Mouse (Mus musculus) hindbrain, postnatal 0 days (tissue): ENCODE measurements around the gene Tmem56. TPM values are rescaled to one million over a fixed set of nuclear protein-coding genes. Genes with fewer than 3 reads are reported as not detected.

Source experiments
- ATAC-seq: fragments of 200-750 bp; cut with Nextera tagmentation; 2 replicates; pipeline ENCODE4 v1.8.0; 2017; ENCODE audit warnings: mild to moderate bottlenecking, moderate TSS enrichment, moderate library complexity
- DNase-seq: peaks from one replicate; pipeline ENCODE4 v3.0.0-alpha.2; 2015; ENCODE audit warnings: low spot score
- H3K27ac ChIP-seq: fragments of 300-500 bp; sonication (generic); 2 replicates; pipeline ENCODE4 v1.5.1; 2014; ENCODE audit warnings: mild to moderate bottlenecking
- H3K27me3 ChIP-seq: fragments of 300-500 bp; sonication (generic); 2 replicates; pipeline ENCODE4 v1.6.1; 2014; ENCODE audit warnings: low read length, mixed read lengths; ENCODE audit not compliant: insufficient read depth
- H3K36me3 ChIP-seq: fragments of 300-500 bp; sonication (generic); 2 replicates; pipeline ENCODE4 v1.6.1; 2014; ENCODE audit warnings: low read length, mixed read lengths; ENCODE audit not compliant: insufficient read depth
- H3K4me1 ChIP-seq: fragments of 300-500 bp; sonication (generic); 2 replicates; pipeline ENCODE4 v1.6.1; 2014; ENCODE audit warnings: antibody characterized with exemption, low read length, mixed read lengths; ENCODE audit not compliant: insufficient read depth
- H3K4me2 ChIP-seq: fragments of 300-500 bp; sonication (generic); 2 replicates; pipeline ENCODE4 v1.6.1; 2014; ENCODE audit warnings: low read depth, mild to moderate bottlenecking, low read length, moderate library complexity, mixed read lengths
- H3K4me3 ChIP-seq: fragments of 300-500 bp; sonication (generic); 2 replicates; pipeline ENCODE4 v1.5.1; 2014; ENCODE audit warnings: low read length
- H3K9ac ChIP-seq: fragments of 300-500 bp; sonication (generic); replicated peaks from 2 replicates; pipeline ENCODE4 v1.6.1; 2014; ENCODE audit warnings: mild to moderate bottlenecking, low read length, moderate library complexity, mixed read lengths
- H3K9me3 ChIP-seq: fragments of 300-500 bp; sonication (generic); 2 replicates; pipeline ENCODE4 v1.6.1; 2016; ENCODE audit warnings: low read length, mixed read lengths
- CTCF ChIP-seq: IDR thresholded peaks from 2 replicates; pipeline ENCODE4 v1.5.1; 2016; ENCODE audit warnings: antibody characterized with exemption, control low read depth, low read depth
- WGBS: fragments of 180-500 bp; shearing (Covaris S2); extraction: QIAGEN DNeasy Blood & Tissue Kit; methylation state at CpG from one replicate; pipeline ENCODE4 v1.1.7; 2014; 5-methylcytosine and 5-hydroxymethylcytosine counted together
- polyA plus RNA-seq: library from polyadenylated mRNA; unstranded; fragments of >200 nt; fragmentation: Nextera tagmentation; extraction: Ambion mirVana; gene quantifications from 2 replicates; pipeline ENCODE4 v1.2.1, GENCODE M21; 2015
- total RNA-seq: library from RNA; depleted of rRNA; stranded (reverse); fragments of >200 nt; gene quantifications from 2 replicates; pipeline ENCODE4 v1.2.3, GENCODE M21; 2014

Gene Tmem56
- total and polyA plus RNA-seq, 2 experiments from 2014 or later = 3.8 to 13.5 TPM

GRCm38 (mm10) chr3:121174248-121174945, 108.5 kb downstream of the Tmem56 start:
- no peak overlapping the region for H3K27ac ChIP-seq
- no peak overlapping the region for H3K4me2 ChIP-seq
- H3K4me1 ChIP-seq = no peaks in the 10 kb centered on the region; the same call in 1 of the 2 replicates
- H3K27me3 ChIP-seq = no peaks in the 10 kb centered on the region
- H3K9me3 ChIP-seq = no peaks in the 10 kb centered on the region
- ATAC-seq = no peak
- H3K4me3 ChIP-seq = no peak overlapping the region
- WGBS = 80% methylated on average over 9 of the region's 9 CpGs
- TF ChIP-seq CTCF = no peak
- DNase-seq = no peak
- H3K9ac ChIP-seq = no peak overlapping the region
- H3K36me3 ChIP-seq = no peaks in the 10 kb centered on the region

- H3K27me3 ChIP-seq = no peaks in the 10 kb centered on the region
- no peaks in the 10 kb centered on the region; the same call in 1 of the 2 replicates for H3K4me1 ChIP-seq
- DNase-seq = no peak
- no peak overlapping the region for H3K4me2 ChIP-seq
- no peak overlapping the region for H3K9ac ChIP-seq
- H3K36me3 ChIP-seq = no peaks in the 10 kb centered on the region
- H3K9me3 ChIP-seq = no peaks in the 10 kb centered on the region
- H3K27ac ChIP-seq = no peak overlapping the region
- ATAC-seq = no peak
- WGBS = 75% methylated on average over 2 of the region's 2 CpGs
- H3K4me3 ChIP-seq = no peak overlapping the region
- no peak for TF ChIP-seq CTCF
Measured at GRCm38 (mm10) chr3:121172718-121173117, 110.2 kb downstream of the Tmem56 start.

- TF ChIP-seq CTCF = no peak
- Histone ChIP-seq H3K9me3 (no peaks in the 10 kb centered on the region), H3K9ac (peak overlapping the region; percentile 48; the same call in 1 of the 2 replicates), H3K36me3 (no peaks in the 10 kb centered on the region), H3K4me3 (peak overlapping the region; percentile 48), H3K27ac (no peak overlapping the region), H3K4me2 (peak overlapping the region; percentile 60), H3K4me1 (no peaks in the 10 kb centered on the region; the same call in 1 of the 2 replicates), H3K27me3 (no peaks in the 10 kb centered on the region)
- DNase-seq (no peak), ATAC-seq (no peak)
- 58% methylated on average over 6 of the region's 6 CpGs for WGBS
Measured at GRCm38 (mm10) chr3:121171872-121172265, 111.0 kb downstream of the Tmem56 start.

GRCm38 (mm10) chr3:121171243-121171871, 111.5 kb downstream of the Tmem56 start, which contains the start of gene Rwdd3:
TSS of gene Rwdd3 (minus strand) at chr3:121171695.
- H3K9ac ChIP-seq = peak within 1 kb of the TSS; percentile 48
- H3K9me3 ChIP-seq = no peaks in the 10 kb centered on the region
- ATAC-seq = peak; percentile 96
- no peaks in the 10 kb centered on the region for H3K27me3 ChIP-seq
- peak; percentile 83 for TF ChIP-seq CTCF
- H3K27ac ChIP-seq = peak within 1 kb of the TSS; percentile 37
- H3K4me2 ChIP-seq = peak within 1 kb of the TSS; percentile 60
- H3K4me3 ChIP-seq = peak within 1 kb of the TSS; percentile 48
- WGBS = under 1% methylated on average over 40 of the region's 40 CpGs
- H3K4me1 ChIP-seq = no peaks in the 10 kb centered on the region; the same call in 1 of the 2 replicates
- peak; percentile 94 for DNase-seq
- no peaks in the 10 kb centered on the region for H3K36me3 ChIP-seq

- no peak for ATAC-seq
- no peak overlapping the region for H3K9ac ChIP-seq
- H3K4me3 ChIP-seq = peak overlapping the region; percentile 48; the same call in 1 of the 2 replicates
Measured at GRCm38 (mm10) chr3:121170631-121171030, 112.3 kb downstream of the Tmem56 start.

GRCm38 (mm10) chr3:121169092-121169942, 113.6 kb downstream of the Tmem56 start:
- Histone ChIP-seq H3K36me3 (no peaks in the 10 kb centered on the region), H3K9me3 (no peaks in the 10 kb centered on the region), H3K4me3 (no peak overlapping the region), H3K9ac (no peak overlapping the region), H3K4me2 (no peak overlapping the region), H3K4me1 (no peaks in the 10 kb centered on the region; the same call in 1 of the 2 replicates), H3K27me3 (no peaks in the 10 kb centered on the region), H3K27ac (no peak overlapping the region)
- no peak for TF ChIP-seq CTCF
- WGBS = 63% methylated on average over 15 of the region's 15 CpGs
- DNase-seq (no peak), ATAC-seq (no peak)

More at GRCm38 (mm10) chr3:121170631-121171030, 112.3 kb downstream of the Tmem56 start:
- Histone ChIP-seq H3K4me1 (no peaks in the 10 kb centered on the region; the same call in 1 of the 2 replicates), H3K27ac (no peak overlapping the region), H3K27me3 (no peaks in the 10 kb centered on the region), H3K4me2 (peak overlapping the region; percentile 60), H3K9me3 (no peaks in the 10 kb centered on the region), H3K36me3 (no peaks in the 10 kb centered on the region)
- 55% methylated on average over 7 of the region's 7 CpGs for WGBS
- TF ChIP-seq CTCF = no peak
- no peak for DNase-seq
